In genomic region chr4:106050297-106050696, GRCm38 (mm10) we compare ENCODE assay signal across 16 mouse cellular contexts.
DNase-seq lines count a peak whose midpoint lies in the region; ATAC-seq and TF ChIP-seq lines count a peak whose summit lies in the region.
"Had no signal": no experiment of that assay in that cellular context is flagged by ENCODE, and none has a peak within 500 bp of the region (broad histone marks: within the 10 kb centered on the region; RNA-seq: fewer than 3 reads in every experiment).

No protein-coding gene starts in this region.

- no peak overlapping the region for H3K27ac ChIP-seq in forebrain, embryonic 16.5 days (ENCODE audit: low read length)
- no peak overlapping the region for H3K27ac ChIP-seq in forebrain, embryonic 12.5 days
- H3K27ac ChIP-seq in intestine, postnatal 0 days (ENCODE audit: low read depth, low read length): peak overlapping the region; percentile 83
- no peak overlapping the region for H3K27ac ChIP-seq in left cerebral cortex, adult 2 months
- H3K27ac ChIP-seq: embryonic facial prominence, embryonic 15.5 days; hindbrain, embryonic 12.5 days; liver, embryonic 12.5 days; lung, embryonic 15.5 days; neural tube, embryonic 13.5 days had no signal

- TF ChIP-seq CTCF in intestine, postnatal 0 days (IDR thresholded peaks at IDR 0.05; ENCODE audit: low read depth): no peak
- TF ChIP-seq CTCF in left cerebral cortex, adult 2 months (IDR thresholded peaks at IDR 0.05): no peak

- H3K4me1 ChIP-seq in forebrain, embryonic 16.5 days (replicated peaks; ENCODE audit: control insufficient read depth, insufficient read depth, low read length): peaks cover 4% of the 10 kb centered on the region; the same call in 1 of the 2 replicates
- H3K4me1 ChIP-seq in forebrain, embryonic 12.5 days: 0 out of 2 replicates have a peak, but pooled peaks cover 4% of the 10 kb centered on the region
- 0 out of 2 replicates have a peak, but pooled peaks cover 12% of the 10 kb centered on the region for H3K4me1 ChIP-seq in intestine, postnatal 0 days (replicated peaks; ENCODE audit: control insufficient read depth, insufficient read depth, low read length)
- H3K4me1 ChIP-seq: hindbrain, embryonic 12.5 days; liver, embryonic 12.5 days; lung, embryonic 15.5 days; neural tube, embryonic 13.5 days had no signal

- no peaks in the 10 kb centered on the region for H3K27me3 ChIP-seq in forebrain, embryonic 16.5 days (replicated peaks; ENCODE audit: control insufficient read depth, insufficient read depth, low read length)
- H3K27me3 ChIP-seq in forebrain, embryonic 12.5 days: no peaks in the 10 kb centered on the region
- no peaks in the 10 kb centered on the region for H3K27me3 ChIP-seq in intestine, postnatal 0 days (replicated peaks; ENCODE audit: control insufficient read depth, insufficient read depth, low read length)
- H3K27me3 ChIP-seq: embryonic facial prominence, embryonic 15.5 days; hindbrain, embryonic 12.5 days; liver, embryonic 12.5 days; lung, embryonic 15.5 days; neural tube, embryonic 13.5 days had no signal

- H3K9ac ChIP-seq in forebrain, embryonic 16.5 days (replicated peaks; ENCODE audit: low read depth, low read length): no peak overlapping the region
- no peak overlapping the region for H3K9ac ChIP-seq in forebrain, embryonic 12.5 days
- no peak overlapping the region for H3K9ac ChIP-seq in intestine, postnatal 0 days (ENCODE audit: low read depth, low read length)
- H3K9ac ChIP-seq: embryonic facial prominence, embryonic 15.5 days; hindbrain, embryonic 12.5 days; liver, embryonic 12.5 days; lung, embryonic 15.5 days; neural tube, embryonic 13.5 days had no signal

- DNase-seq in 3T3-L1 (ENCODE audit: low read depth, low spot score): peak; percentile 58
- peak; percentile 21 for DNase-seq in adrenal gland, postnatal 25 days
- no peak for DNase-seq in retina, postnatal 1 day
- no peak for DNase-seq in left cerebral cortex, adult 2 months (ENCODE audit: extremely low spot score in 1 of 2, low spot score in 2 of 2)
- DNase-seq in natural killer cell, adult 2 months (ENCODE audit: low spot score in 2 of 2): no peak
- DNase-seq: cerebellum, adult 11-12 months; kidney, adult 11 months; thymus, postnatal 25 days had no signal

- WGBS in forebrain, embryonic 16.5 days: 54% methylated on average over 3 of the region's 3 CpGs
- 84% methylated on average over 3 of the region's 3 CpGs for WGBS in forebrain, embryonic 12.5 days
- 35% methylated on average over 3 of the region's 3 CpGs for WGBS in intestine, postnatal 0 days

- H3K4me2 ChIP-seq in forebrain, embryonic 16.5 days (ENCODE audit: low read length): no peak overlapping the region
- no peak overlapping the region for H3K4me2 ChIP-seq in forebrain, embryonic 12.5 days
- H3K4me2 ChIP-seq in intestine, postnatal 0 days (replicated peaks; ENCODE audit: low read depth): no peak overlapping the region
- H3K4me2 ChIP-seq: embryonic facial prominence, embryonic 15.5 days; hindbrain, embryonic 12.5 days; liver, embryonic 12.5 days; lung, embryonic 15.5 days; neural tube, embryonic 13.5 days had no signal

- no peak overlapping the region for H3K4me3 ChIP-seq in forebrain, embryonic 16.5 days (replicated peaks; ENCODE audit: low read length)
- H3K4me3 ChIP-seq in forebrain, embryonic 12.5 days (replicated peaks): no peak overlapping the region
- no peak overlapping the region for H3K4me3 ChIP-seq in intestine, postnatal 0 days (ENCODE audit: low read depth, low read length)
- no peak overlapping the region for H3K4me3 ChIP-seq in left cerebral cortex, adult 2 months
- H3K4me3 ChIP-seq: embryonic facial prominence, embryonic 15.5 days; hindbrain, embryonic 12.5 days; liver, embryonic 12.5 days; lung, embryonic 15.5 days; neural tube, embryonic 13.5 days had no signal

- no peaks in the 10 kb centered on the region for H3K9me3 ChIP-seq in forebrain, embryonic 16.5 days (ENCODE audit: control insufficient read depth, low read length)
- no peaks in the 10 kb centered on the region for H3K9me3 ChIP-seq in forebrain, embryonic 12.5 days
- H3K9me3 ChIP-seq in intestine, postnatal 0 days (ENCODE audit: control insufficient read depth): no peaks in the 10 kb centered on the region
- H3K9me3 ChIP-seq: embryonic facial prominence, embryonic 15.5 days; hindbrain, embryonic 12.5 days; liver, embryonic 12.5 days; lung, embryonic 15.5 days; neural tube, embryonic 13.5 days had no signal

- no peaks in the 10 kb centered on the region for H3K36me3 ChIP-seq in forebrain, embryonic 16.5 days (ENCODE audit: control insufficient read depth, insufficient read depth)
- H3K36me3 ChIP-seq in forebrain, embryonic 12.5 days (replicated peaks): no peaks in the 10 kb centered on the region
- no peaks in the 10 kb centered on the region for H3K36me3 ChIP-seq in intestine, postnatal 0 days (ENCODE audit: control insufficient read depth, insufficient read depth)
- H3K36me3 ChIP-seq: embryonic facial prominence, embryonic 15.5 days; hindbrain, embryonic 12.5 days; liver, embryonic 12.5 days; lung, embryonic 15.5 days; neural tube, embryonic 13.5 days had no signal

- intact Hi-C loops in left cerebral cortex, adult 2 months (cut with DNase I): no loop called here

- 0 out of 2 replicates have a peak, but pooled peaks have one; percentile 12 for ATAC-seq in forebrain, embryonic 16.5 days
- ATAC-seq in forebrain, embryonic 12.5 days (ENCODE audit: low FRiP score): no peak
- ATAC-seq in intestine, postnatal 0 days: peak; percentile 94
- ATAC-seq: liver, embryonic 12.5 days had no signal

Comparison
In these comparisons a context has a peak if more than half of its experiments do, and no peak if none do; other contexts are left out.
1. DNase-seq: peak in 3T3-L1 (single experiment) and adrenal gland, postnatal 25 days (single experiment); none in retina, postnatal 1 day (single experiment), left cerebral cortex, adult 2 months (0 of 2) and natural killer cell, adult 2 months (0 of 2).